Mouse (Mus musculus) intestine, embryonic 14.5 days (tissue): ENCODE results near the gene Stx12. TPM values are rescaled to one million over a fixed set of nuclear protein-coding genes. Genes with fewer than 3 reads are reported as not detected.

Experiments used
- ATAC-seq: fragments of 200-750 bp; cut with Nextera tagmentation; replicated peaks from 2 replicates; pipeline ENCODE4 v1.8.0; 2017; ENCODE audit warnings: low read depth, moderate number of reproducible peaks, moderate TSS enrichment, moderate library complexity; ENCODE audit not compliant: low FRiP score, low TSS enrichment
- DNase-seq: peaks from one replicate; pipeline ENCODE4 v3.0.0-alpha.2; 2018; ENCODE audit warnings: low spot score
- H3K27ac ChIP-seq: fragments of 300-500 bp; sonication (generic); 2 replicates; pipeline ENCODE4 v1.5.1; 2014; ENCODE audit warnings: low read depth, mild to moderate bottlenecking, control low read depth
- H3K27me3 ChIP-seq: fragments of 300-500 bp; sonication (generic); replicated peaks from 2 replicates; pipeline ENCODE4 v1.6.1; 2014; ENCODE audit warnings: low read length, control low read depth; ENCODE audit not compliant: control insufficient read depth, insufficient read depth
- H3K36me3 ChIP-seq: fragments of 300-500 bp; sonication (generic); 2 replicates; pipeline ENCODE4 v1.6.1; 2014; ENCODE audit warnings: low read length, control low read depth; ENCODE audit not compliant: control insufficient read depth, insufficient read depth
- H3K4me1 ChIP-seq: fragments of 300-500 bp; sonication (generic); replicated peaks from 2 replicates; pipeline ENCODE4 v1.6.1; 2014; ENCODE audit warnings: low read length, control low read depth, mixed read lengths; ENCODE audit not compliant: control insufficient read depth, insufficient read depth
- H3K4me2 ChIP-seq: fragments of 300-500 bp; sonication (generic); 2 replicates; pipeline ENCODE4 v1.6.1; 2014; ENCODE audit warnings: low read length
- H3K4me3 ChIP-seq: fragments of 300-500 bp; sonication (generic); 2 replicates; pipeline ENCODE4 v1.5.1; 2014; ENCODE audit warnings: low read depth, low read length, control low read depth, mixed read lengths
- H3K9ac ChIP-seq: fragments of 300-500 bp; sonication (generic); 2 replicates; pipeline ENCODE4 v1.6.1; 2014; ENCODE audit warnings: mild to moderate bottlenecking, low read length
- H3K9me3 ChIP-seq: fragments of 300-500 bp; sonication (generic); 2 replicates; pipeline ENCODE4 v1.6.1; 2016; ENCODE audit warnings: low read length, control low read depth; ENCODE audit not compliant: control insufficient read depth
- WGBS: fragments of 180-500 bp; shearing (Covaris S2); extraction: QIAGEN DNeasy Blood & Tissue Kit; methylation state at CpG from one replicate; pipeline ENCODE4 v1.1.7; 2014; 5-methylcytosine and 5-hydroxymethylcytosine counted together
- polyA plus RNA-seq: library from polyadenylated mRNA; unstranded; fragments of >200 nt; fragmentation: Nextera tagmentation; extraction: Ambion mirVana; gene quantifications from 2 replicates; pipeline ENCODE4 v1.2.1, GENCODE M21; 2014

The Stx12 gene
- polyA plus RNA-seq, 1 experiment from 2014 or later: 58.1 TPM

DNA sequence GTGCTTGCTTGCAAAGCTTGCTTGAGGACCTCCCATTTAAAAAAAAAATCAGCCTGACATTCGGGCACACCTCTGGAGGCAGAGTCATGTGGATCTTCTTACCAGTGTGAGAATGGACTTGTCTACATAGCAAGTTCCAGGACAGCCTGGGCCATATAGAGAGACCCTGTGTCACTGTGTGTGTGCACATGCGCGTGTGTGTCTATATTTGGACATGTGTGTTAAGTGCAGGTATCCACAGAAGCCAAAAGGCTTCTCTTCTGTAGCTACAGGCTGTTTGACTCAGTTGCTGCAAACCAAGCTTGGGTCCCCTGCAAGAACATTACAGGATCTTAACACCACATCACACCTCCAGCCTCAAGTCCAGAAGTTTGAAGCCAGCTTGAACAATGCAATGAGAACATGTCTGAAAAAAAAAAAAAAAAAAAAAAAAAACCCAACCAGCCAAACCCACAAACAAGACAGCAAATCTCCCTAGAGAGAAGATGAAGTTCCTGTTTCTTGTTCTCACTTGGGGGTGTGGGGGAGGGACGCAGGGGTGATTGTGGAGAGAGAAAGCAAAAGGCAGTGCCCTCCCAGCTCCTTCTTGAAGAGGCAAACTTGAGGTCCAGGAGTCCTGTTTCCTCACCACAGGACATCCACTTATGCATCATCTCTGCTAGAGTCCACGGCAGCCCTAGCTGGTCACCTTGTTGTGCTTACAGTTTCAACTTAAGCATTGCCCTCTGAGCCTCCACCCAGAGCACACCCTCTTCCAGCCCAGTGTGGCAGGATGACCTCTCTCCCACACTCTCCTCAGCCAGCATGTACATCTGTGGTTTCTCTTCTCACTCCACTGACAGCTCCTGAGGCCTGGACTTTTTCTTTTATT lies 76.3 kb downstream of the Stx12 start:
- Histone ChIP-seq H3K27ac (peak overlapping the region; percentile 12; the same call in 1 of the 2 replicates), H3K9ac (no peak overlapping the region), H3K9me3 (no peaks in the 10 kb centered on the region), H3K4me1 (no peaks in the 10 kb centered on the region), H3K27me3 (no peaks in the 10 kb centered on the region), H3K4me3 (no peak overlapping the region), H3K36me3 (no peaks in the 10 kb centered on the region), H3K4me2 (no peak overlapping the region)
- ATAC-seq (peak; percentile 55; the same call in 1 of the 2 replicates), DNase-seq (peak; percentile 59)
- WGBS: 60% methylated on average over 5 of the region's 5 CpGs

- DNase-seq: no peak
- ATAC-seq: no peak
- WGBS: 82% methylated on average over 7 of the region's 7 CpGs
- no peak overlapping the region for H3K9ac ChIP-seq
- no peaks in the 10 kb centered on the region for H3K9me3 ChIP-seq
- no peaks in the 10 kb centered on the region for H3K36me3 ChIP-seq
- H3K4me3 ChIP-seq: no peak overlapping the region
- no peaks in the 10 kb centered on the region for H3K4me1 ChIP-seq
- no peak overlapping the region for H3K27ac ChIP-seq
- H3K4me2 ChIP-seq: no peak overlapping the region
- H3K27me3 ChIP-seq: no peaks in the 10 kb centered on the region
These were observed 77.6 kb downstream of the Stx12 start for GRCm38 (mm10) chr4:132806620-132807191.

DNA sequence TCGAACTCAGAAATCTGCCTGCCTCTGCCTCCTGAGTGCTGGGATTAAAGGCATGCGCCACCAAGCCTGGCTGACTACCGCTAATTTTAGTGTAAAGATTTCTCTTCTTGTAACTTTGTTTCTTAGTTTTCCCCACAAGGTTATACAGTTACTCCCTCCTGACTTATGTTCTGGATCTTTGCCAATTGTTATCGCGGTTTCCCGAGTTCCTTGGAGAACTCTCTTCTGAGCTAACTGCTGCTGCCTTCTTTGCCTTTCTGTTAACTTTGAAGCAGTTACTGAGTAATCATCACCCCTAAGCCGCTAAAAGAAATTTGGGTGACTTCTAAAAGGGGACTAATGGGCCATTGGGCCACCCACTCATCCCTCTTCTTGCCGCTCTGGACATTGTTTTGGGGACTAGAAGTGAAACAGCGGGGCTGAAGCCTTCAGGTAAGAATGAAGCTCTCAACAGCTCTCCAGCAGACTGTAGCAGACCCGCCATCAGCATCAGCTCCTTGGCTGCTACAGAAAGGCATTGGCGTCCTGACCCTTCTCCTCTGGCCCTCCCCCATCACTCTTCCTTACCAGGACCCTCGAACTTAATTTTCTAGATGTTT lies 78.6 kb downstream of the Stx12 start:
- H3K4me2 ChIP-seq: no peak overlapping the region
- H3K36me3 ChIP-seq: no peaks in the 10 kb centered on the region
- no peak for DNase-seq
- H3K9ac ChIP-seq: no peak overlapping the region
- no peaks in the 10 kb centered on the region for H3K4me1 ChIP-seq
- no peaks in the 10 kb centered on the region for H3K9me3 ChIP-seq
- H3K4me3 ChIP-seq: no peak overlapping the region
- WGBS: 70% methylated on average over 12 of the region's 12 CpGs
- no peaks in the 10 kb centered on the region for H3K27me3 ChIP-seq
- H3K27ac ChIP-seq: no peak overlapping the region
- ATAC-seq: no peak

DNA sequence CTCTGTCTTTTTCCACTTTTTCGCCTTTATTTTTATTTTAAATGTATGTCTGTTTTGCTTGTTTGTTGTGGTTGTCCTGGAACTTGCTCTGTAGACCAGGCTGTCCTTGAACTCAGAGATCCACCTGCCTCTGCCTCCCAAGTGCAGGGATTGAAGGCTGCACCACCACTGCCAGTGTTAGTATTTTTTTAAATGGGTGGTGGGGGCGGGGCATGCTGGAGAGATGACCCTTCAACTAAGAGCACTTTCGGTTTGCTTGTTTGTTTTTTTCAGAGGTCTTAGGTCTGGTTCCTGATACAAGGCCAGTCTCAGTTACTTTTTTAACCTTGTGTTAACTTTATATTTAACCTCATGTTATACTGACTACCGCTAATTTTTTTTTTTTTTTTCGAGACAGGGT lies 79.2 kb downstream of the Stx12 start:
- no peak overlapping the region for H3K4me3 ChIP-seq
- no peaks in the 10 kb centered on the region for H3K27me3 ChIP-seq
- ATAC-seq: no peak
- WGBS: 74% methylated on average over 5 of the region's 5 CpGs
- no peaks in the 10 kb centered on the region for H3K36me3 ChIP-seq
- H3K4me2 ChIP-seq: no peak overlapping the region
- no peak overlapping the region for H3K27ac ChIP-seq
- DNase-seq: no peak
- H3K9ac ChIP-seq: no peak overlapping the region
- H3K9me3 ChIP-seq: no peaks in the 10 kb centered on the region
- no peaks in the 10 kb centered on the region for H3K4me1 ChIP-seq

GRCm38 (mm10) chr4:132804331-132804730 lies 80.0 kb downstream of the Stx12 start:
- WGBS: 95% methylated on average over 6 of the region's 6 CpGs
- Histone ChIP-seq H3K4me1 (no peaks in the 10 kb centered on the region), H3K9me3 (no peaks in the 10 kb centered on the region), H3K9ac (no peak overlapping the region), H3K4me2 (no peak overlapping the region), H3K4me3 (no peak overlapping the region), H3K27me3 (no peaks in the 10 kb centered on the region), H3K27ac (no peak overlapping the region), H3K36me3 (no peaks in the 10 kb centered on the region)
- DNase-seq: no peak
- no peak for ATAC-seq

DNA sequence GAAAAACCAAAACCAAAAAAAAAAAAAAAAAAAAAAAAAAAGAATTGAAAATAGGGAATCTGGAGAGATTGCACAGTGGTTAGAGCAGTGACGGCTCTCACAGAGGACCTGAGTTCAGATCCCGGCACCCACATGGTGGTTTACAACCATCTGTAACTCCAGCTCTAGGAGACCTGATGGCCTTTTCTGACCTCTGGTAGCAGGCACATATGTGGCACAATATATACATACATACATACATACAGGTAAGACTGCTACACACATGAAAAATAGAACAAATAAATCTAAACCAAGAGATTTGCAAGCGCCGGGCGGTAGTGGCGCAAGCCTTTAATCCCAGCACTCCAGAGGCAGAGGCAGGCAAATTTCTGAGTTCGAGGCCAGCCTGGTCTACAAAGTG lies 80.4 kb downstream of the Stx12 start:
- H3K27me3 ChIP-seq: no peaks in the 10 kb centered on the region
- no peaks in the 10 kb centered on the region for H3K9me3 ChIP-seq
- H3K4me1 ChIP-seq: no peaks in the 10 kb centered on the region
- no peak overlapping the region for H3K4me2 ChIP-seq
- ATAC-seq (no peak), DNase-seq (no peak)
- no peak overlapping the region for H3K27ac ChIP-seq
- H3K4me3 ChIP-seq: no peak overlapping the region
- no peak overlapping the region for H3K9ac ChIP-seq
- no peaks in the 10 kb centered on the region for H3K36me3 ChIP-seq
- WGBS: 97% methylated on average over 7 of the region's 7 CpGs

Other genes starting within 250 kb of the Stx12 start
- 27.0 and 28.1 TPM in 2 replicates for gene Eya3, start 245.5 kb downstream of the Stx12 start, polyA plus RNA-seq
- gene Xkr8, start 152.0 kb downstream of the Stx12 start, polyA plus RNA-seq: 4.0 and 7.8 TPM in 2 replicates
- 7.4 and 7.8 TPM in 2 replicates for gene Smpdl3b, start 127.3 kb downstream of the Stx12 start, polyA plus RNA-seq
- gene Rpa2, start 116.2 kb downstream of the Stx12 start, polyA plus RNA-seq: 108 and 115 TPM in 2 replicates
- gene Themis2, start 88.1 kb downstream of the Stx12 start, polyA plus RNA-seq: 2.0 TPM in 2 replicates
- gene Ppp1r8, start 41.3 kb downstream of the Stx12 start, polyA plus RNA-seq: 63.1 and 72.4 TPM in 2 replicates
- 40.1 and 41.9 TPM in 2 replicates for gene Fam76a, start 38.0 kb upstream of the Stx12 start, polyA plus RNA-seq
- gene Fgr, start 89.6 kb upstream of the Stx12 start, polyA plus RNA-seq: 0.62 and 0.99 TPM in 2 replicates
- 7.3 and 8.1 TPM in 2 replicates for gene Ahdc1, start 126.8 kb upstream of the Stx12 start, polyA plus RNA-seq
- gene Wasf2, start 246.0 kb upstream of the Stx12 start, polyA plus RNA-seq: 79.6 and 88.3 TPM in 2 replicates